Comparison of ENCODE assay signal across 22 mouse cellular contexts in the genomic region with DNA sequence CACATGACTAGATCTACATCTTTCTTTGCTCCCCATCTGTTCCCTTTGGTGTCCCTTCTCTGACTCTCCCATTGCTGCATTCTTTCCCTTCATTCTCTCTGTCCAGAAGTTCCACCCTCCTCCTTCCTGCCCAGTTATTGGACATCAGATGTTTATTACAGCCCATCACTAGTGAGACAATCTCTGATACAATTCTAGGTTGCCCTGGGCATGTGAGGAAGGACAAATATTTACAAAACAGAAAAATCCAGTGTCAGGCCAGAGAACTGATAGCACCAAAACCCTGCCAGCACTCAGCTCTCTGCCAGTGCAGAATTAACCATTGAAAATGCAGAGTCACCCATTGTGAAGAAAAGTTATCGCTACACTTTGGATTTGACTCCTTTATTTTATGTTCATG.
A peak's percentile ranks its signal among the peaks of the same experiment; 100 is the strongest.
DNase-seq lines count a peak whose midpoint lies in the region; ATAC-seq and TF ChIP-seq lines count a peak whose summit lies in the region.
"Had no signal": no experiment of that assay in that cellular context is flagged by ENCODE, and none has a peak within 500 bp of the region (broad histone marks: within the 10 kb centered on the region; RNA-seq: fewer than 3 reads in every experiment).

No protein-coding gene starts in this region.

- no peaks in the 10 kb centered on the region for H3K79me2 ChIP-seq in liver, adult 2 months (ENCODE audit: control insufficient read depth, insufficient read depth, low read length)

- no peaks in the 10 kb centered on the region for H3K27me3 ChIP-seq in liver, adult 2 months (ENCODE audit: control insufficient read depth, insufficient read depth, low read length)
- no peaks in the 10 kb centered on the region for H3K27me3 ChIP-seq in liver, embryonic 12.5 days (replicated peaks)
- H3K27me3 ChIP-seq in liver, postnatal 0 days (ENCODE audit: insufficient read depth, low read length), result no peaks in the 10 kb centered on the region
- H3K27me3 ChIP-seq: Patski had no signal

- H3K4me3 ChIP-seq in gastrocnemius, adult 2 months, result no peak overlapping the region
- H3K4me3 ChIP-seq in liver, adult 2 months (ENCODE audit: insufficient read depth, low read depth, low read length), result no peak overlapping the region
- no peak overlapping the region for H3K4me3 ChIP-seq in liver, embryonic 12.5 days
- H3K4me3 ChIP-seq in liver, postnatal 0 days (ENCODE audit: low read depth, low read length), result no peak overlapping the region

- no peaks in the 10 kb centered on the region for H3K36me3 ChIP-seq in liver, adult 2 months (ENCODE audit: control insufficient read depth, insufficient read depth, low read length)
- H3K36me3 ChIP-seq in liver, embryonic 12.5 days, result no peaks in the 10 kb centered on the region
- H3K36me3 ChIP-seq in liver, postnatal 0 days (replicated peaks; ENCODE audit: insufficient read depth, low read length), result no peaks in the 10 kb centered on the region
- H3K36me3 ChIP-seq: G1E had no signal

- no peak for TF ChIP-seq CTCF in gastrocnemius, adult 2 months (IDR thresholded peaks at IDR 0.05)
- no peak for TF ChIP-seq CTCF in liver, adult 2 months (IDR thresholded peaks at IDR 0.05; ENCODE audit: low read depth, low read length)
- no peak for TF ChIP-seq CTCF in liver, postnatal 0 days (IDR thresholded peaks at IDR 0.05; ENCODE audit: low read depth)

- no peaks in the 10 kb centered on the region for H3K9me3 ChIP-seq in liver, embryonic 12.5 days (replicated peaks)
- no peaks in the 10 kb centered on the region for H3K9me3 ChIP-seq in liver, postnatal 0 days (ENCODE audit: low read length)

- 22% methylated on average over 1 of the region's 1 CpGs for WGBS in liver, adult 2 months
- 80% methylated on average over 1 of the region's 1 CpGs for WGBS in liver, embryonic 12.5 days (ENCODE audit: insufficient replicate concordance)
- 81% methylated on average over 1 of the region's 1 CpGs for WGBS in liver, postnatal 0 days (ENCODE audit: insufficient replicate concordance)

- TF ChIP-seq POLR2A in liver, adult 2 months (IDR thresholded peaks at IDR 0.05; ENCODE audit: extremely low read depth, insufficient read depth, low read length), result no peak

- no peak; the same call in 1 of the 2 replicates for TF ChIP-seq EP300 in liver, postnatal 0 days (IDR thresholded peaks at IDR 0.05; ENCODE audit: low read depth)

- H3K9ac ChIP-seq in liver, adult 2 months (ENCODE audit: low read depth, low read length), result peak overlapping the region; percentile 66
- no peak overlapping the region for H3K9ac ChIP-seq in liver, embryonic 12.5 days
- H3K9ac ChIP-seq in liver, postnatal 0 days (replicated peaks), result no peak overlapping the region

- H3K4me2 ChIP-seq in liver, embryonic 12.5 days, result no peak overlapping the region
- H3K4me2 ChIP-seq in liver, postnatal 0 days (ENCODE audit: low read depth, low read length), result no peak overlapping the region

- H3K4me1 ChIP-seq in liver, adult 2 months (ENCODE audit: control insufficient read depth, insufficient read depth, low read length), result peaks cover 8% of the 10 kb centered on the region
- H3K4me1 ChIP-seq in liver, embryonic 12.5 days, result no peaks in the 10 kb centered on the region
- no peaks in the 10 kb centered on the region for H3K4me1 ChIP-seq in liver, postnatal 0 days (ENCODE audit: insufficient read depth)

- peak overlapping the region; percentile 52 for H3K27ac ChIP-seq in gastrocnemius, adult 2 months
- peak overlapping the region; percentile 90 for H3K27ac ChIP-seq in liver, adult 2 months (replicated peaks; ENCODE audit: insufficient read depth, low read depth, low read length)
- H3K27ac ChIP-seq in liver, embryonic 12.5 days, result no peak overlapping the region
- H3K27ac ChIP-seq in liver, postnatal 0 days (ENCODE audit: low read depth), result no peak overlapping the region

- no peak for DNase-seq in gastrocnemius, adult 2 months
- DNase-seq in gastrocnemius, adult 18-20 months (ENCODE audit: low spot score), result no peak
- DNase-seq in liver, adult 2 months (ENCODE audit: extremely low read depth, low read depth, low spot score), result peak; percentile 97
- DNase-seq in liver, postnatal 0 days, result no peak
- DNase-seq in liver (no peak), adipocyte (ENCODE audit: low spot score) (peak; percentile 19)
- no peak for DNase-seq in heart, postnatal 10 days
- DNase-seq: adrenal gland, adult 2 months; adrenal gland, adult 8-10 months; adrenal gland, postnatal 10 days; adrenal gland, postnatal 14 days; adrenal gland, postnatal 25 days; adrenal gland, postnatal 36 days; B cell, adult 2 months; cerebellum, adult 11 months; cerebellum, adult 11-12 months; cerebellum, adult 18-20 months had no signal

- intact Hi-C loops in gastrocnemius, adult 2 months (cut with DNase I), result no loop called here
- intact Hi-C loops in heart, postnatal 10 days (cut with DNase I), result no loop called here

- no peak for ATAC-seq in liver, embryonic 12.5 days
- peak; percentile 70 for ATAC-seq in liver, postnatal 0 days
- ATAC-seq: activated CD4-positive, CD25-positive, alpha-beta regulatory T cell, adult 4 months; CD4-positive, CD25-positive, alpha-beta regulatory T cell, adult 4 months; Patski had no signal

Comparison
In these comparisons a context has a peak if more than half of its experiments do, and no peak if none do; other contexts are left out.
1. DNase-seq: peak in liver, adult 2 months (single experiment) and adipocyte (single experiment); none in gastrocnemius, adult 2 months (single experiment), gastrocnemius, adult 18-20 months (single experiment), liver, postnatal 0 days (single experiment), liver (single experiment) and heart, postnatal 10 days (0 of 2).
2. H3K27ac ChIP-seq: peak in gastrocnemius, adult 2 months (single experiment) and liver, adult 2 months (single experiment); none in liver, embryonic 12.5 days (single experiment) and liver, postnatal 0 days (single experiment).